Mouse (Mus musculus) adrenal gland, adult (tissue): ENCODE measurements around the gene Gm49387.

Source experiments
- DNase-seq, 2 experiments: peaks; one replicate each; pipeline ENCODE4 v3.0.0; 2022 to 2023; ENCODE audit warnings: low spot score in 1 of 2; ENCODE audit not compliant: inconsistent age in 2 of 2

Gm49387 gene

GRCm38 (mm10) chr14:31662555-31663211 lies 22.0 kb upstream of the Gm49387 start:
- peak; percentile 73 to 87 for DNase-seq

GRCm38 (mm10) chr14:31661671-31662554 lies 21.2 kb upstream of the Gm49387 start:
- peak; percentile 92 to 96 for DNase-seq

- DNase-seq, result peak in 1 of 2 experiments; percentile 55
These were observed 19.8 kb upstream of the Gm49387 start for GRCm38 (mm10) chr14:31660312-31661093.

GRCm38 (mm10) chr14:31659501-31660181 lies 19.0 kb upstream of the Gm49387 start:
- DNase-seq, result peak; percentile 73 to 88

GRCm38 (mm10) chr14:31658126-31658680 lies 17.5 kb upstream of the Gm49387 start:
- peak in 1 of 2 experiments; percentile 56 for DNase-seq

- DNase-seq, result peak; percentile 64 to 90
These were observed 16.4 kb upstream of the Gm49387 start for GRCm38 (mm10) chr14:31656857-31657645.

GRCm38 (mm10) chr14:31656386-31656785 lies 15.7 kb upstream of the Gm49387 start:
- DNase-seq, result peak in 1 of 2 experiments; percentile 23

GRCm38 (mm10) chr14:31655406-31655805 lies 14.7 kb upstream of the Gm49387 start:
- no peak for DNase-seq

GRCm38 (mm10) chr14:31654816-31655215 lies 14.1 kb upstream of the Gm49387 start:
- DNase-seq, result peak in 1 of 2 experiments; percentile 34

GRCm38 (mm10) chr14:31653101-31653875 lies 12.6 kb upstream of the Gm49387 start:
- no peak for DNase-seq

GRCm38 (mm10) chr14:31652624-31653023 lies 11.9 kb upstream of the Gm49387 start:
- no peak for DNase-seq

GRCm38 (mm10) chr14:31652106-31652505 lies 11.4 kb upstream of the Gm49387 start:
- DNase-seq, result no peak

- peak in 1 of 2 experiments; percentile 58 for DNase-seq
These were observed 10.5 kb upstream of the Gm49387 start for GRCm38 (mm10) chr14:31651206-31651605.

GRCm38 (mm10) chr14:31650347-31650746 lies 9.7 kb upstream of the Gm49387 start:
- peak in 1 of 2 experiments; percentile 35 for DNase-seq

GRCm38 (mm10) chr14:31647991-31648390 lies 7.3 kb upstream of the Gm49387 start:
- DNase-seq, result no peak

- DNase-seq, result peak in 1 of 2 experiments; percentile 57
These were observed 5.2 kb upstream of the Gm49387 start for GRCm38 (mm10) chr14:31645920-31646319.

- DNase-seq, result peak; percentile 22 to 75
These were observed 4.4 kb upstream of the Gm49387 start for GRCm38 (mm10) chr14:31644931-31645547.

GRCm38 (mm10) chr14:31644183-31644830 lies 3.6 kb upstream of the Gm49387 start:
- peak; percentile 86 to 94 for DNase-seq
